Comparison of ENCODE assay signal across 11 mouse cellular contexts in the genomic region with DNA sequence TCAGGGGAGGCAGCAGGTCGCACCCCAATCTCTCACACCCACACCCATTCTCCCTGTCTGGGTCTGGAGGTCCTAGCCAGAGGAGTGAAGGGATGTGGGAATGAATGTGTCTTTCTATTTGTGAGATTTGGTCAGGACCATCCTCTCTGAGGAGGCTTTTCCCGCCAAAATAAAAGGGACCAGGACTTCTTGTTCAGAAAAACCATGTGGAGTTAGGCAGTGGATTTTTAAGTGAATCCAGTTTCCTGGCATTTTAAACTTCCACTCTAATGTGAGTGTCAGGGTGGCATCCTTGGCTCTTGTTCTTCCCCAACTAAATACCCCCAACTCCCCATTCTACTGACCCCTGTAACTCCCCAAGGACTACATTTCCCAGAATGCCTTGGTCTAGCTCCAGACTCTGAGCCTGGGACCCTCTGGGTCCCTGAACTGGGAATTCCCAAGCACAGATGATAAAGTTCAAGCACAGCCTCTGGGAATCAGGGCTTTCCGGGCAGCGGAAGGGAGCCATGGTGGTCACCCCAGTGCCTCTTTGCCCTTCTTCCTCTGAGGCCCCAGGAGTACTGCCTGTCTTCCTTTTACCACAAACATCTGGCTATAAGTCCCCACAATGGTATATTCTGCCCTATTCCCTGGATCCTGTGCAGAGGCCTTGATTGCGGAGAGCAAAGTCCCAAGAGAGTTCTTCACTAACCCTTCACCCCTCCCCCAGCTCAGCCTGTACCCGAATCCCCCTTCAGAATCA. TPM values are rescaled to one million over a fixed set of nuclear protein-coding genes. Genes with fewer than 3 reads are reported as not detected.
A peak's percentile ranks its signal among the peaks of the same experiment; 100 is the strongest.
DNase-seq lines count a peak whose midpoint lies in the region; ATAC-seq and TF ChIP-seq lines count a peak whose summit lies in the region.
"Had no signal": no experiment of that assay in that cellular context is flagged by ENCODE, and none has a peak within 500 bp of the region (broad histone marks: within the 10 kb centered on the region; RNA-seq: fewer than 3 reads in every experiment).

No protein-coding gene starts in this region.

- 51% methylated on average over 6 of the region's 6 CpGs for WGBS in lung, embryonic 16.5 days
- WGBS in forebrain, postnatal 0 days = 65% methylated on average over 6 of the region's 6 CpGs
- WGBS in limb, embryonic 13.5 days = 32% methylated on average over 6 of the region's 6 CpGs
- 68% methylated on average over 6 of the region's 6 CpGs for WGBS in stomach, postnatal 0 days

- no peak for TF ChIP-seq EP300 in stomach, postnatal 0 days (optimal IDR thresholded peaks at IDR 0.05)

- no peak for DNase-seq in lung, postnatal 4 days
- no peak for DNase-seq in forebrain, postnatal 0 days
- DNase-seq in stomach, postnatal 0 days (ENCODE audit: low spot score) = no peak
- DNase-seq in yolk sac, embryonic 10.5 days (ENCODE audit: low spot score) = no peak
- DNase-seq in left cerebral cortex, adult 11 months (ENCODE audit: low spot score) = no peak
- no peak for DNase-seq in urinary bladder, postnatal 36 days (ENCODE audit: low spot score in 2 of 2)
- DNase-seq: cerebellum, adult 11 months; lung, postnatal 36 days had no signal

- H3K27me3 ChIP-seq in lung, embryonic 16.5 days (ENCODE audit: control insufficient read depth, insufficient read depth, low read depth, low read length) = no peaks in the 10 kb centered on the region
- no peaks in the 10 kb centered on the region for H3K27me3 ChIP-seq in forebrain, postnatal 0 days (ENCODE audit: insufficient read depth, low read length)
- H3K27me3 ChIP-seq in limb, embryonic 13.5 days = no peaks in the 10 kb centered on the region
- no peaks in the 10 kb centered on the region for H3K27me3 ChIP-seq in stomach, postnatal 0 days (ENCODE audit: control insufficient read depth, insufficient read depth, low read length)
- H3K27me3 ChIP-seq: Patski had no signal

- H3K27ac ChIP-seq in lung, embryonic 16.5 days (ENCODE audit: low read length) = peak overlapping the region; percentile 94
- no peak overlapping the region for H3K27ac ChIP-seq in forebrain, postnatal 0 days (ENCODE audit: low read depth, low read length)
- peak overlapping the region; percentile 91; the same call in 1 of the 2 replicates for H3K27ac ChIP-seq in limb, embryonic 13.5 days
- H3K27ac ChIP-seq in stomach, postnatal 0 days (replicated peaks) = peak overlapping the region; percentile 41

- no peak overlapping the region for H3K4me3 ChIP-seq in lung, embryonic 16.5 days (ENCODE audit: low read length)
- no peak overlapping the region for H3K4me3 ChIP-seq in forebrain, postnatal 0 days (ENCODE audit: low read depth, low read length)
- H3K4me3 ChIP-seq in limb, embryonic 13.5 days = peak overlapping the region; percentile 2
- H3K4me3 ChIP-seq in stomach, postnatal 0 days (ENCODE audit: low read depth, low read length) = no peak overlapping the region

- H3K9me3 ChIP-seq in lung, embryonic 16.5 days (ENCODE audit: control insufficient read depth, low read length) = no peaks in the 10 kb centered on the region
- no peaks in the 10 kb centered on the region for H3K9me3 ChIP-seq in forebrain, postnatal 0 days (ENCODE audit: low read length)
- no peaks in the 10 kb centered on the region for H3K9me3 ChIP-seq in limb, embryonic 13.5 days
- H3K9me3 ChIP-seq in stomach, postnatal 0 days (ENCODE audit: control insufficient read depth, low read length) = no peaks in the 10 kb centered on the region

- ATAC-seq in lung, embryonic 16.5 days (ENCODE audit: low read depth) = no peak
- no peak for ATAC-seq in forebrain, postnatal 0 days
- ATAC-seq in limb, embryonic 13.5 days (ENCODE audit: low FRiP score, low read depth) = no peak
- ATAC-seq in stomach, postnatal 0 days (ENCODE audit: low FRiP score, low TSS enrichment) = no peak
- ATAC-seq: Patski had no signal

- H3K4me2 ChIP-seq in lung, embryonic 16.5 days (ENCODE audit: low read depth, low read length) = peak overlapping the region; percentile 33; the same call in 1 of the 2 replicates
- peak overlapping the region; percentile 97 for H3K4me2 ChIP-seq in forebrain, postnatal 0 days (ENCODE audit: low read depth)
- peak overlapping the region; percentile 99 for H3K4me2 ChIP-seq in limb, embryonic 13.5 days (replicated peaks)
- no peak overlapping the region for H3K4me2 ChIP-seq in stomach, postnatal 0 days (replicated peaks; ENCODE audit: low read depth)

- no peaks in the 10 kb centered on the region for H3K36me3 ChIP-seq in lung, embryonic 16.5 days (ENCODE audit: control insufficient read depth, insufficient read depth, low read length)
- H3K36me3 ChIP-seq in forebrain, postnatal 0 days (ENCODE audit: insufficient read depth) = no peaks in the 10 kb centered on the region
- H3K36me3 ChIP-seq in limb, embryonic 13.5 days = 0 out of 2 replicates have a peak, but pooled peaks cover 1% of the 10 kb centered on the region
- no peaks in the 10 kb centered on the region for H3K36me3 ChIP-seq in stomach, postnatal 0 days (ENCODE audit: control insufficient read depth, insufficient read depth, low read length)

- peaks cover 72% of the 10 kb centered on the region for H3K4me1 ChIP-seq in lung, embryonic 16.5 days (replicated peaks; ENCODE audit: control insufficient read depth, insufficient read depth, low read length)
- peaks cover 35% of the 10 kb centered on the region for H3K4me1 ChIP-seq in forebrain, postnatal 0 days (ENCODE audit: insufficient read depth)
- H3K4me1 ChIP-seq in limb, embryonic 13.5 days = peaks cover 95% of the 10 kb centered on the region
- H3K4me1 ChIP-seq in stomach, postnatal 0 days (replicated peaks; ENCODE audit: control insufficient read depth, insufficient read depth) = peaks cover 27% of the 10 kb centered on the region

- H3K9ac ChIP-seq in lung, embryonic 16.5 days (ENCODE audit: low read length) = peak overlapping the region; percentile 40; the same call in 1 of the 2 replicates
- no peak overlapping the region for H3K9ac ChIP-seq in forebrain, postnatal 0 days
- 0 out of 2 replicates have a peak overlapping the region, but pooled peaks have one; percentile 31 for H3K9ac ChIP-seq in limb, embryonic 13.5 days
- H3K9ac ChIP-seq in stomach, postnatal 0 days (ENCODE audit: low read length) = no peak overlapping the region

- TF ChIP-seq CTCF in forebrain, postnatal 0 days (IDR thresholded peaks at IDR 0.05; ENCODE audit: low read depth) = no peak
- no peak for TF ChIP-seq CTCF in stomach, postnatal 0 days (IDR thresholded peaks at IDR 0.05; ENCODE audit: low read depth)

RNA-seq across cellular contexts. Expression of gene Bahcc1, which starts 9.4 kb away (rescaled TPM):
- polyA plus RNA-seq in lung, embryonic 16.5 days (2015; fragmentation: Nextera tagmentation; extraction: Ambion mirVana) = 7.0 and 7.5 TPM in 2 replicates
- 19.3 and 26.5 TPM in 2 replicates for total RNA-seq in forebrain, postnatal 0 days (2014; rRNA removed)
- 3.9 and 6.5 TPM in 2 replicates for polyA plus RNA-seq in forebrain, postnatal 0 days (2015; fragmentation: Nextera tagmentation; extraction: Ambion mirVana)
- 12.7 and 13.8 TPM in 2 replicates for polyA plus RNA-seq in limb, embryonic 13.5 days (2015; fragmentation: Nextera tagmentation; extraction: Ambion mirVana)
- 2.7 and 2.9 TPM in 2 replicates for polyA plus RNA-seq in stomach, postnatal 0 days (2015; fragmentation: Nextera tagmentation; extraction: Ambion mirVana)

Comparison
In these comparisons a context has a peak if more than half of its experiments do, and no peak if none do; other contexts are left out.
1. H3K9ac ChIP-seq: peak in lung, embryonic 16.5 days (single experiment) and limb, embryonic 13.5 days (single experiment); none in forebrain, postnatal 0 days (single experiment) and stomach, postnatal 0 days (single experiment).